Mouse (Mus musculus) limb, embryonic 11.5 days (tissue): ENCODE data around the gene Fgfr2. TPM values are rescaled to one million over a fixed set of nuclear protein-coding genes. Genes with fewer than 3 reads are reported as not detected.

ENCODE experiments used
- ATAC-seq: fragments of 200-750 bp; cut with Nextera tagmentation; 2 replicates; pipeline ENCODE4 v1.8.0; 2017; ENCODE audit warnings: low read depth; ENCODE audit not compliant: insufficient number of reproducible peaks, low FRiP score, low TSS enrichment
- DNase-seq: peaks from one replicate; pipeline ENCODE4 v3.0.0-alpha.2; 2015; ENCODE audit warnings: low spot score
- H3K27ac ChIP-seq: fragments of 300-500 bp; sonication (generic); replicated peaks from 2 replicates; pipeline ENCODE4 v1.5.1; 2014; ENCODE audit warnings: low read depth, mild to moderate bottlenecking, low read length
- H3K27me3 ChIP-seq: fragments of 300-500 bp; sonication (generic); 2 replicates; pipeline ENCODE4 v1.6.1; 2014; ENCODE audit warnings: mild to moderate bottlenecking, low read length, mixed read lengths; ENCODE audit not compliant: control insufficient read depth, insufficient read depth
- H3K36me3 ChIP-seq: fragments of 300-500 bp; sonication (generic); 2 replicates; pipeline ENCODE4 v1.6.1; 2014; ENCODE audit warnings: mild to moderate bottlenecking, low read length, moderate library complexity, mixed read lengths; ENCODE audit not compliant: control insufficient read depth, insufficient read depth
- H3K4me1 ChIP-seq: fragments of 300-500 bp; sonication (generic); 2 replicates; pipeline ENCODE4 v1.6.1; 2014; ENCODE audit warnings: low read length, mixed read lengths; ENCODE audit not compliant: control insufficient read depth, insufficient read depth
- H3K4me2 ChIP-seq: fragments of 300-500 bp; sonication (generic); 2 replicates; pipeline ENCODE4 v1.6.1; 2014; ENCODE audit warnings: low read depth, mild to moderate bottlenecking, moderate library complexity; ENCODE audit not compliant: severe bottlenecking
- H3K4me3 ChIP-seq: fragments of 300-500 bp; sonication (generic); 2 replicates; pipeline ENCODE4 v1.5.1; 2014; ENCODE audit warnings: low read depth, low read length
- H3K9ac ChIP-seq: fragments of 300-500 bp; sonication (generic); 2 replicates; pipeline ENCODE4 v1.6.1; 2014; ENCODE audit warnings: mild to moderate bottlenecking, low read length
- H3K9me3 ChIP-seq: fragments of 300-500 bp; sonication (generic); 2 replicates; pipeline ENCODE4 v1.6.1; 2016; ENCODE audit warnings: low read length; ENCODE audit not compliant: control insufficient read depth
- WGBS: fragments of 180-500 bp; shearing (Covaris S2); extraction: QIAGEN DNeasy Blood & Tissue Kit; methylation state at CpG from one replicate; pipeline ENCODE4 v1.1.7; 2014; 5-methylcytosine and 5-hydroxymethylcytosine counted together
- polyA plus RNA-seq: library from polyadenylated mRNA; unstranded; fragments of >200 nt; fragmentation: Nextera tagmentation; extraction: Ambion mirVana; gene quantifications from 2 replicates; pipeline ENCODE4 v1.2.1, GENCODE M21; 2014

The Fgfr2 gene
- polyA plus RNA-seq, 1 experiment from 2014 or later: 60.1 TPM

DNA sequence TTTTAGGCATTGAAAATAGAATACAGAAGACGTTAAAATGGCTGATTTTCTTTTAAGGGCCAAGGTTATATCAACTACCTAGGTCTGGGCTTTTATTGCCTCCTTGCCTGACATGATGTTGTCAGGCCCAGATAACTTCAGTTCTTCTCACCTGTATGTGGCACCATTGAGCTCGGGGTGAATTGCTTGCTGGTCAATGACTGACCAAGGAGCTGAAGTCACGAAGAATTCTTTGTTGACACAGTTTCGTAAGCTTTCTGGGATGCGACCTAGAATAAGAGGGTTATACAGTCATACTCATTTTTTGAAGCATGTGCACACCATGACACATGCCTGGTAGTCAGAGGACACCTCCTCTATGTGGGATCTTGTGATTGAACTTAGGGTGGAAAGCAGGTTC is 133.3 kb downstream of the Fgfr2 start:
- no peaks in the 10 kb centered on the region for H3K9me3 ChIP-seq
- WGBS: 93% methylated on average over 5 of the region's 5 CpGs
- H3K9ac ChIP-seq: no peak overlapping the region
- ATAC-seq: no peak
- H3K4me2 ChIP-seq: no peak overlapping the region
- H3K36me3 ChIP-seq: peaks cover 9% of the 10 kb centered on the region
- no peaks in the 10 kb centered on the region for H3K27me3 ChIP-seq
- no peaks in the 10 kb centered on the region for H3K4me1 ChIP-seq
- H3K4me3 ChIP-seq: no peak overlapping the region
- DNase-seq: peak; percentile 18
- no peak overlapping the region for H3K27ac ChIP-seq

DNA sequence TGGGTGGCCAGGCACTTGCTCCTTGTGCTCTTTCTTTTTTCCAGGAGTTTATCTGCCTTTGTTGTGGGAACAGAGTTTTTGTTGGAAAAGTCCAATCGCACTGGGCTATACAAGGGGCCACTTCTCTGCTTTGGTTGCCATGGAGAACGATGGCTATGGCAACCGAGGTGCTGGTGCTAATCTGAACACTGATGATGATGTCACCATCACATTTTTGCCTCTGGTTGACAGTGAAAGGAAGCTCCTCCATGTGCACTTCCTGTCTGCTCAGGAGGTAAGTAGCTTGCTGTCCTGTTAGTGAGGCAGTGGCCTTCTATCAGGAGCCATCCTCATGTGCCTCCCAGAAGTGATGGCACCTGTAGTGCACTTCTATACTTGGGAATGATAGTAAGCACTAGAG is 140.5 kb downstream of the Fgfr2 start:
- DNase-seq (peak; percentile 19), ATAC-seq (no peak)
- WGBS: 87% methylated on average over 3 of the region's 3 CpGs

DNA sequence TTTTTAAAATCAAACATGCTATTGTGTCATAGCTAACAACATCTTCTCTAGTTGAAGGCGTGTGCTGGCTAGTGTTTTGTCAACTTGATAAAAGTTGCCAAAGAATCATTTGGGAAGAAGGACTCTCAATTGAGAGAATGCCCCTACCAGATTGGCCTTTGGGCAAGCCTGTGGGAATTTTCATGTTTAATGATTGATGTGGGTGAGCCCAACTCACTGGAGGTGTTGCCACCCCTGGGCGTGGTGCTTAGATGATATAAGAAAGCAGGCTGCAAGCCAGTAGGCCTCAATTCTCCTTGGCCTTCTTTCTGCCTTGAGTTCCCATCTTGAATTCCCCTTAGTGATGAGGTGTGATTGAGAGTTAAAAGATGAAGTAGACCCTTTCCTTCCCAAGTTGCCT is 145.2 kb downstream of the Fgfr2 start:
- peaks cover 8% of the 10 kb centered on the region for H3K36me3 ChIP-seq
- H3K4me2 ChIP-seq: no peak overlapping the region
- no peak overlapping the region for H3K27ac ChIP-seq
- 94% methylated on average over 2 of the region's 2 CpGs for WGBS
- H3K9ac ChIP-seq: no peak overlapping the region
- ATAC-seq (no peak), DNase-seq (no peak)
- no peaks in the 10 kb centered on the region for H3K4me1 ChIP-seq
- H3K27me3 ChIP-seq: no peaks in the 10 kb centered on the region
- H3K4me3 ChIP-seq: no peak overlapping the region
- H3K9me3 ChIP-seq: no peaks in the 10 kb centered on the region

More for the DNA sequence above, 140.5 kb downstream of the Fgfr2 start:
- no peaks in the 10 kb centered on the region for H3K27me3 ChIP-seq
- H3K9ac ChIP-seq: no peak overlapping the region
- no peak overlapping the region for H3K4me3 ChIP-seq
- peaks cover 12% of the 10 kb centered on the region for H3K36me3 ChIP-seq
- no peaks in the 10 kb centered on the region for H3K4me1 ChIP-seq
- no peak overlapping the region for H3K4me2 ChIP-seq
- H3K9me3 ChIP-seq: no peaks in the 10 kb centered on the region
- H3K27ac ChIP-seq: no peak overlapping the region

DNA sequence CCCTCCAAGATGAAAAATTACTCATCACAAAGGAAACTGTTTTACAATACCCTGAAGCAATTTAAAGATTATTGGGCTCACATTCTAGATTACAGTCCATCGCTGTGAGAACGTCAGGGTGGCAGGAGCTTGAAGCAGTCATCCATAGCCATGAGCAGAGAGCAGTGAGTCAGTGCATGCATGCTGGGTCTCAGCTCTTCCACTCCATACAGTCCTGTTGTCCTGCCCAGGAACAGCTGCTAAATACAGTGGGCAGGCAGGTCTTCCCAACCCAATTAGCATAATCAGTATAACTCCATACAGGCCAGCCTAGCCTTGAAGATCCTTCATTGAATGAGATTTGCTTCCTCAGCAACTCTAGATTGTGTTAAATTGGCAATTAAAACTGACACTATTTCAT is 147.1 kb downstream of the Fgfr2 start:
- 88% methylated on average over 2 of the region's 2 CpGs for WGBS
- no peak overlapping the region for H3K4me2 ChIP-seq

DNA sequence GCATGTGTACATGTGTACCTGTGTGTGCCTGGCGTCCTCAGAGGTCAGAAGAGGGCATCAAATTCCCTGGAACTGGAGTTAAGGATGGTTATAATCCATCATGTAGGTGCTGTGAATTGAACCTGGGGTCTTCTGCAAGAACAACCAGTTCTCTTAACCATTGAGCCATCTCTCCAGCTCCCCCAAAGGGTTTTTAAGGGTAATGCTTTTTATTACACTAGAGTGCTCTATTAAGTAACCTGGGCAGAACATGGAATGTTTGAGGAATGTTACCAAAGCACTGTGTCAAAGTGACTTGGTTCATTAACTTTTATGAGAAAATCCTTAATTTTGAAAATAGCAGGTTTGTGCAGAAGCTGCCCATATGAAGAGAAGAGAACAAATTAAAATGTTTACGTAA is 151.1 kb downstream of the Fgfr2 start:
- no peak overlapping the region for H3K4me3 ChIP-seq
- DNase-seq (no peak), ATAC-seq (no peak)
- no peaks in the 10 kb centered on the region for H3K9me3 ChIP-seq
- WGBS: 97% methylated on average over 2 of the region's 2 CpGs
- H3K4me2 ChIP-seq: no peak overlapping the region
- H3K27me3 ChIP-seq: no peaks in the 10 kb centered on the region
- H3K27ac ChIP-seq: no peak overlapping the region
- H3K36me3 ChIP-seq: no peaks in the 10 kb centered on the region
- no peaks in the 10 kb centered on the region for H3K4me1 ChIP-seq
- H3K9ac ChIP-seq: no peak overlapping the region

More for the DNA sequence above, 147.1 kb downstream of the Fgfr2 start:
- Histone ChIP-seq H3K27ac (no peak overlapping the region), H3K9ac (no peak overlapping the region), H3K27me3 (no peaks in the 10 kb centered on the region), H3K9me3 (no peaks in the 10 kb centered on the region), H3K4me3 (no peak overlapping the region), H3K4me1 (no peaks in the 10 kb centered on the region), H3K36me3 (peaks cover 2% of the 10 kb centered on the region; the same call in 1 of the 2 replicates)
- no peak for ATAC-seq
- DNase-seq: no peak

DNA sequence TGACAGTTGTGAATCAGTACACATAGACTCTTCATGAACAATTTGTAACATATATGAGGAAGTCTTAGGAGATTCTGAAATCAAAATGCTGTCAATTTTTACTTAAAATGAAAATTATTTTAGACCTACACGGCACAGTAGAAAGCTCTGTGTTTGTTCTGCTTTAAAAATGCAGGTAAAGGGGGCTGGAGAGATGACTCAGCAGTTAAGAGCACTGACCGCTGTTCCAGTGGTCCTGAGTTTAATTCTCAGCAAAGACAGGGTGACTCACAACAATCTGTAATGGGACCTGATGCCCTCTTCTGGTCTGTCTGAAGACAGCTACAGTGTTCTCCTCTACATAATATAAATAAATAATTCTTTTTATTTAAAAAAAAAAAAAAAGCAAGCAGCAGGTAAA is 157.4 kb downstream of the Fgfr2 start:
- Histone ChIP-seq H3K9ac (no peak overlapping the region), H3K4me2 (no peak overlapping the region), H3K9me3 (no peaks in the 10 kb centered on the region), H3K27ac (no peak overlapping the region), H3K4me3 (no peak overlapping the region), H3K27me3 (no peaks in the 10 kb centered on the region), H3K4me1 (no peaks in the 10 kb centered on the region), H3K36me3 (no peaks in the 10 kb centered on the region)
- DNase-seq (no peak), ATAC-seq (no peak)
- 85% methylated on average over 2 of the region's 2 CpGs for WGBS

DNA sequence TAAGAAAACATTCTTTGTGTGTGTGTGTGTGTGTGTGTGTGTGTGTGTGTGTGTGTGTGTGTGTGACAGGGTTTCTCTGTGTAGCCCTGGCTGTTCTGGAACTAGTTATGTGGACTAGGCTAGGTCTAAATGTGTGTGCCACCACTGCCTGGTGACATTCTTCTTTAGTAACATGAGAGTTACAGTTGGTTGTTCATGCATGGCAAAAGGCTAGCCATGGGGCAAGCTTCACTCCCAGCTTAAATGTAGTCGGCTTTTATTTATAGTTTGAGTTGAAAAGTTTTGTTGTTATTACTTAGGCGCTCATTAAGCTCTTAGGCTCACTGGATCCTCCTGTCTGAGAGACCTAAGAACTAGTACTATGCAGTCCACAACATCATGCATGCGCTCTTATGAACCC is 158.8 kb downstream of the Fgfr2 start:
- Histone ChIP-seq H3K4me1 (no peaks in the 10 kb centered on the region), H3K4me2 (no peak overlapping the region), H3K4me3 (no peak overlapping the region), H3K9ac (no peak overlapping the region), H3K36me3 (no peaks in the 10 kb centered on the region), H3K9me3 (no peaks in the 10 kb centered on the region), H3K27ac (no peak overlapping the region), H3K27me3 (no peaks in the 10 kb centered on the region)
- WGBS: 85% methylated on average over 3 of the region's 3 CpGs
- no peak for DNase-seq
- ATAC-seq: no peak

DNA sequence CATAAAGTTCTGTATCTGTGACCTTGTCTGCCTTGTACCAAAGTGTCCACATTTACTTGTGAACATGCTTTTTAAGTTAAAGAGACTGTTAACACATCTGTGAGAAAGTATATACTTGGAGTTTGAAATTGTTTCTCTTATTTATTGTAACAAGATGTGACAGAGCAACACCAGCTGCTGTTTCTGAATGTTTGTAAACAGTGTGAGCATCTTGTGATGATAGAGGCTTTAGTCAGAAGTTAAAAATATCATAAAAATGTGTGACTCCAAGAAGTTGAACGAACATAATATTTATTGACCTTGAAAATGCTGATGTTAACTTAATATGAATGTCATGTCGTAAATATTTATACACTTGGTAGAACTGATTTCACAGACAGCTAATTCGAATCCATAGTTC is 172.5 kb downstream of the Fgfr2 start:
- H3K27me3 ChIP-seq: no peaks in the 10 kb centered on the region
- no peak for ATAC-seq
- no peak overlapping the region for H3K9ac ChIP-seq
- no peak overlapping the region for H3K27ac ChIP-seq
- no peak for DNase-seq
- H3K4me1 ChIP-seq: no peaks in the 10 kb centered on the region
- no peaks in the 10 kb centered on the region for H3K9me3 ChIP-seq
- 89% methylated on average over 3 of the region's 3 CpGs for WGBS
- no peaks in the 10 kb centered on the region for H3K36me3 ChIP-seq
- H3K4me3 ChIP-seq: no peak overlapping the region
- H3K4me2 ChIP-seq: no peak overlapping the region

DNA sequence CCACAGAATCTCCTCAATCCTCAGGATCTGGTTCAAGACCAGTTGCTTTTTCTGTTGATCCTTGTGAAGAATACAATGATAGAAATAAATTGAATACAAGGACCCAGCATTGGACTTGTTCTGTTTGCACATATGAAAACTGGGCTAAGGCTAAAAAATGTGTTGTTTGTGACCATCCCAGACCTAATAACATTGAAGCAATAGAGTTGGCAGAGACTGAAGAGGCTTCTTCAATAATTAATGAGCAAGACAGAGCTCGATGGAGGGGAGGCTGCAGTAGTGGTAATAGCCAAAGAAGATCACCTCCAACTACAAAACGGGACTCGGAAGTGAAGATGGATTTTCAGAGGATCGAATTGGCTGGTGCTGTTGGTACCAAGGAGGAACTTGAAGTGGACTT is 173.2 kb downstream of the Fgfr2 start:
- no peak overlapping the region for H3K9ac ChIP-seq
- no peaks in the 10 kb centered on the region for H3K27me3 ChIP-seq
- no peak for ATAC-seq

More for the DNA sequence above, 173.2 kb downstream of the Fgfr2 start:
- no peaks in the 10 kb centered on the region for H3K36me3 ChIP-seq
- no peak overlapping the region for H3K4me2 ChIP-seq
- no peak for DNase-seq
- WGBS: 93% methylated on average over 4 of the region's 4 CpGs
- H3K4me1 ChIP-seq: no peaks in the 10 kb centered on the region
- no peaks in the 10 kb centered on the region for H3K9me3 ChIP-seq
- H3K4me3 ChIP-seq: no peak overlapping the region
- H3K27ac ChIP-seq: no peak overlapping the region
